Mouse (Mus musculus): ENCODE data around the gene Zfp511.

Gene Zfp511

DNA sequence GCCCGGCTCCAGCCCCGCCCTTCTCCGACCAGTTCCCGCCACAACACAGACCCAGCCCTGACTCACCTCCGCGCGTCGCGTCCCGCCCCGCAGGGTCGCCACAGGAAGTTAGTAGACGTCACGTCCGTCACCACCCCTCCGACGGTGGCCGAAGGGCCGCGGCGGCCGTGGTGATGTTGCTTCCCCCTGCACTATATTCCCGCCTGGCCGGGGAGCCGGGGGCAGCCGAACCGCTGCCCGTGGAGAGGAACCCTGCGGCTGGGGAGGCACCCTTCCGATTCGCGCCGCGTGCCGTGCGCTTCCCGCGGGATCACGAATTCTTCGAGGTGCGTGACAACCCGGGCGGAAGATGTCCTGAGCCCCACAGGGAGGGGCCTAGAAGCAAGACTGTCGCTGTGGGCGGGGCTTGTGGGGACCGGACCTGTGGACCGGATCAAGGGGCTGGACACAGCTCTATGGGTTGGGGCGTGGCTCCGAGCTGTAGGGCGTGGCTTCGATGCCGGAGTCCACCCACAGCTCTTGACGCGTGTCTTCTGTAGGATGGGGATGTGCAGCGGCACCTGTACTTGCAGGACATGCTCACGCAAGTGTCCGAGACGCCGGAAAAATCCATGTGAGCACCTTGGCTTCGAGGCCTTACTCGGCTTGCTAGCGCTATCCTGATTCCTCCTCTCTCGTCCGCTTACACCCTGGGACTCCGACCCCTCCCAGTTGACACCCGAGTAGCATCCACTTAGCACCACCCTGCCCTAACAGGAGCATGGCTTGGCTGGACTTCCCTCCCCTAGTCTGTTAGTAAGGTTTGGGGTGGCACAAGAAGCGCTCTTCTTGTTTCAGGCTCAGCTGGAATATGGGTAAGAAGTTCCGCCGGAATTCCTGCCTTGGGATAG, at the start of gene Zfp511, which contains the start of gene Tubgcp2:
Gene Zfp511 (plus strand): TSS at position 111 of the 890 bp plus-strand sequence.
Gene Tubgcp2 (minus strand): TSS at position 389 of the 890 bp plus-strand sequence.
- DNase-seq (ENCODE audit: low spot score in 2 of 2), result peak; percentile 90 to 93

DNA sequence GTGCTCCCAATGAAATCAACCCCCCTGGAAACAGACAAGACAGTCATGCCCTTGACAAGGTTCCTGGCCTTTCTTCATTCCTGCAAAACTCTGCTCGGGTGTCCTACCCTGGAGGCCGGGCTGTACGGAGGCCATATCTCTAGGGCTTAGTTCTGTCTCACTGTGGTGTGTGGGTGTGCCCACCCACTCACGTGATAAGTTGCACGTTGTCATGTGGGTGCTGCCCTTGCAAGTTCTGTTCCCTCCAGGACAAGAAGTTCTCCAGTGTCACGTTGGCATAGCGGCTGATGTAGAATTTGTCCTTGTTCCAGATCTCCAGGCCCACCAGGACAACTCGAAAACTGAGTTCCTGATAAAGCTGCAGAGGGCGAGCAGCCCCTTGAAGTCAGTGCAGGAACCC, 47.9 kb upstream of the Zfp511 start:
- no peak for DNase-seq (ENCODE audit: low spot score in 2 of 2)

DNA sequence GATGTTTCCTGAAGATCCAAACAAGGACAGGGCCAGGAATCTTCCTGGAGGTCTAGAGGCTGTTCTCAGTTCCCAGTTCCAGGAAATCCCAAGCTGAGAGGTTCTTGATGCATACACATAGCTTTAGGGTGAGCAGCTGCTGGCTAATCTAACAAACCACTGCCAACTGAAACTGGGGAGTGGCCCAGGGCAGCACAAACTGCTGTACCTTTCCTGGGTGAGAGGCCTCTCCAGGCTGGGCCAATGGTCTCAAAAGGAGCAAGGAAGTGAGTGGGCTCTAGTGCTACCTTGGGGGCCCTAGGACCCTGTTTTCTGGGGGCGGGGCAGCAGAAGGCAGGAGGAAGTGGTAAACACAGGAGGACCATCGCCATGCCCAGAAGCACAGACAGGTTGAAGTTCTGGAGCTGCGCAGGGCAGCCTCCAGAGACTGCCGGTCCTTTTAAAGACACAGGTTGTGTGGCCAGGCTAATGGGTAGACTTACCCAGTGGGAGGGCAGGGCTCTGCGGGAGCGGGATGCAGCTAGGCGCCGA, 45.3 kb upstream of the Zfp511 start:
- no peak for DNase-seq (ENCODE audit: low spot score in 2 of 2)

DNA sequence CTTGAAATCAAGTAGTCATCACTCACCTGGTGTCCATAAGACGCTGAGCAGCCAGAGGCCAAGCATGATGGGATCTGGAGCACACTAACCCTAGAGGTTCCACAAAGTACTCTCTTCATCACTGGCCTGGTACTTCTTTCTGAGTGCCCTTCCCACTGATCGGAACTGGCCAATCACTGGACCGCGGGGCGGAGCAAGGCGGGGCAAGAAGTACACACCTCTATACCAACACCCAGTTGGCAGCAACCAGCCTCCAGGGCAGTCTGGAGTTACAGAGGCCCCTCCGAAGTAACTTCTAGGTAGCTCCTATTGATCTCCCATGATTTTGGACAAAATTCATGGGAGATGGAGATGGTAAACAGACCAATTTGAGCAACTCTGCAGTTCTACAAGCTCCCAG, 43.8 kb upstream of the Zfp511 start, which contains the start of gene Adam8:
Gene Adam8 (minus strand): TSS at position 157 of the 400 bp plus-strand sequence.
- no peak for DNase-seq (ENCODE audit: low spot score in 2 of 2)

DNA sequence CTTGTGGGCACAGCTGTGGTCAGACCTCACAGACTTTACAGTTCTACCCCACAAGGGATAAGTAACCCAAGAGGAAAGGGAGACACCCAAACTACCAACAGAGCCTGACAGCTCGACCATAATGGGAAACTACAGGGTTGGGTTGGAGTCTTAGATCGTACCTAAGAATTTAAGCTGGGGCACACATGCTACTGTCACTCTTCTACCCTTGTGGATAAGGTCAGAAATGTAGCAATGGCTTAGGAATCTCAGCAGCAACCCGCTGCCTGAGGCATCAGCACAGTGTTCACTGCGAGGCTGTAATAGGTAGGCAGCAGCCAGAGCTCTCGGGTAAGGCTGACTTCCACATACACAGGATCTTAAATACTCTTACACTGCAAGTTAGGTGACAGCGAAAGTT, 42.7 kb upstream of the Zfp511 start:
- DNase-seq (ENCODE audit: low spot score in 2 of 2), result no peak

DNA sequence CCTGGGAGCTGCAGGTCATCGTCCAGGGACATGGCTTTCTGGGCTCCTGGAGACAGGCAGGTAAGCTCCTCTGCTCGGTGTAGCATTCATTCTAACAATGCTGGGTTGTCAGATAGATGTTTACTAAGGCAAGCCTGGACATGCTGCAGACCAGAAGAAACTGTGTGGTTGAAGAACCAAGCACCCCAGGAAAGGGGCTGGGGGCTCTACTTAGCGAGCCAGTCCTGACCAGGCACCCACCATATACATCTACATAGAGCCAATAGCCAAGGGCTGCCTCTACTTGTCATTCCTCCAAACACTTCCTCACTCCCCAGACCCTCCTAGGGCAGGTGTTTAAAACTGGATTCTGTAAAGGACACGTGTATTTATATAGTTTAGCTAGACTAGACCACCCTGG, 42.0 kb upstream of the Zfp511 start:
- no peak for DNase-seq (ENCODE audit: low spot score in 2 of 2)

DNA sequence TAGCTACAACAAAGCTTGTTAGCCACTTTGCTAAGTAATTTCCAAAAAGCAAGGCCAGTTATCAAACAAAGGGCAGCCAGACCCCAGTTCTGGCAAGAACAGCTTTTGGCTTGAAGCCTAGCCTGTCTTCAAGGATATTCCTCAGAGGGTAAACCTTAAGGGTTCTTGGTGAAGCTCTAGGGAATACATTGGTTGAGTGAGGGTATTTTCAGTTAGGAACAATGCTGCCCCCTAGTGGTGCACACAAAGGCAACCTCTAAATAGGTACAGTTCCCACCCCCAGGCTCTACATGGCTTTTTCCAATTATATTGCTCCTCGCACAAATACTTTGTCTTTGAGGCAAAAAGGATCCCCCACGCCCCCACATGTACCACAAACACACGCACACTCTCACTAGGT, 41.5 kb upstream of the Zfp511 start:
- peak; percentile 71 to 83 for DNase-seq (ENCODE audit: low spot score in 2 of 2)

DNA sequence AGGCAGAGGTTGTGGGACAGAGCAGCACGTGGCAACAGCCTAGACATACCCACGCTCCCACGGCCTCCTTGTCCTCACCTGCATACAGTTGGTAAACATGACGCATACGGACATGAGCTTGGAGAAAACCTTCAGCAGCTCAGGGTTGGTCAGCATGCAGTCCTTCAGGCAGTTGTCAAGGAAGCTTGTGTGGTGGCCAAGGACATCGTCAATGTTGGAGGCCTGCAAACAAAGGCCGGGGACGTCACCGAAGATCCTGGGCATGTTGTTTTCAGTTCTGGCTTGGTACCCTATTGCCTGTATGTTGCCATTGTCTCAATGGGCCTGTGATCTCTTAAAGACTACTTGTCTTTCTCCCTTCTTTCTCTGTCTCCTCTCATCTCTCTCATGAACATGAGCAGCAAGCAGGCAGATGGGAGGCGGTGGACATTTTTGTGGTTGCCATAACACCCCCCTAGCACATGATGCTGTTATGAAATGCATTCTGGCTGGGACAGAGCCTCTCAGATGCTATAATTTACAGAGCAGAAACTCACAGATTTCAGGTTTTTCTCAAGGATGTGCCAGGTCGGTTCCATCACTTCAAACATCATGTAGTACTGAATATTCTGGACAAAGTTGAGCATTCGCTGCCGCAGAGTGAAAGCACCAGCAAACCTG, 37.4 kb upstream of the Zfp511 start:
- DNase-seq (ENCODE audit: low spot score in 2 of 2), result peak; percentile 37 to 63

DNA sequence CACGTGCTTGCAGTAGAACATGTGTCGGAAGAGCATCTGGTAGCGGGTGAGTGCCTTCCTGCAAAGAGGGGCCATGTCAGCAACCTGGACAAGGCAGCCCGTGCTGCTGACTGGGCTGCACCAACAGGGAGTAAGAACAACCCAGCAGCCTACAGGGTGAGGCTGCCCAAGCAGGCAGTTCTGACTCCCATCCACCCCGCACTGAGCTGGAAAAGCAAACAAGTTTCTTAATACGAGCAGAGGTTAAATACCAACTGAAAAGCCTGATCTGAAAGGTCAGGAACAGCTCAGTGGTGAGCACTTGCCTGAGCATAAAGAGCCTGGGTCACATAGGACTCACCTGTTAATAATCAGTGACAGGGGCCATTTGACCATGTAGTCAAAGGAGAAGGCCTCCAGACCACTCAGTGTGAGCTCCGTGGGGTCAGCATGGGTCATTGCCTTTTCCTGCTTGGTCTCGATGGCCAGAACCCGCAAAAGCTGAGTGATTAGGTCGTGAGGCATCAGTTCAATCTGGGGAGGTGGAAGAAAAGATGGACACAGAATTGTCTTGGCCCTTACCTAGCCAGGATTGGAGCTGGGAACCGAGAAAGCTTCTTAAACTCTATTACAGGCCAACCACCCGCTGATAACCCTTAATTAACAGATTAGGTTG, 35.0 kb upstream of the Zfp511 start:
- no peak for DNase-seq (ENCODE audit: low spot score in 2 of 2)

DNA sequence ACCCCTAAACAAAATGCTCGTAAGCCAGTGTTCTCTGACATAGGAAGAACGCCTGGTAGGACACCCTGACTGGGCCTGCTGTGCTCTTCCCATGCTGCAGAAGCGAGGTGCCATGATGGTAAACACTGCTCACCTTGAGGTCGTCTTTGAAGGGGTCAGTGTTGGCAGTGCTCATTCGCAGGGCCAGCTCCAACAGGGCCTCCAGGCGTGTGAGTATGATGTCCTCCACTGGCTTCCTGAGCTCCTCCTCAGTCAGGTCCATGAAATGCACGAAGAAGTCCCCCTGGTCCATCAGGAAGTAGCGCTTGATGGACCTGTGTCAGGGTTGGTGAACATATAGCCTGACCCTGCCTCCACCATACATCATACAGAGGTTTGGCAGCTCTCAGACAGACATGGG, 31.5 kb upstream of the Zfp511 start:
- no peak for DNase-seq (ENCODE audit: low spot score in 2 of 2)

DNA sequence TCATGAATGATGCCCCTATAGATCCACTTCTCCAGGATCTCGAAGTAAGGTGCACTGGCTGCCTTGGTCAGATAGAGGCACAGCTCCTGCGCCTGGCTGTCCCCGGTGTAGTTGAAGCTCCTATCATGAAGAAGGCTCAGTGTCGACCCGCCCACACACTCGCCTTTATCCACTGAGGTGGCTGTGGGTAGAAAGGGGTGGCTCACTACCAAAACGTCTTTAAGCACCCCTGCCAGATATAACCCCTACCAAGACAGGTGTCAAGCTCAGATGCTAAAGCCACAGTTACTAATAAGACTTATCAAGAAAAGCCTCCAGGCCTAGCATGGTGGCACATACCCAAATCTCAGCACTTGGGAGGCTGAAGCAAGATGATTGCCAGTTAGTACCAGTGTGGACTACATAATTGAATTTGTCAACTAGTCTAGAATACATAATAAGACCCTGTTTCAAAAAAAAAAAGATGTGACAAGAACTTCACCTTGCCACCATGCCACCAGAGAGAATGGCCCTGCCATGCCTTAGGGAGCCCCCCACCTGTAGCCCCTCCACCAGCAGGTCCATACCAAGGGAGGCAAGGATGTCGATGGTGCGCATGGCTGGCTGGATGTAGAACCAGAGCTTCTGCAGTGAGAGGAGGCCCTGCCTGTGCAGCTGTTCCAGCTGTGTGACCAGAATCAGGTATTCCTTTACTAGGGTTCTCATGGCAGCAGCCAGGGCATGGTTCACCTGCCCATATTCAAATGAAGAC, 29.2 kb upstream of the Zfp511 start:
- DNase-seq (ENCODE audit: low spot score in 2 of 2), result no peak

DNA sequence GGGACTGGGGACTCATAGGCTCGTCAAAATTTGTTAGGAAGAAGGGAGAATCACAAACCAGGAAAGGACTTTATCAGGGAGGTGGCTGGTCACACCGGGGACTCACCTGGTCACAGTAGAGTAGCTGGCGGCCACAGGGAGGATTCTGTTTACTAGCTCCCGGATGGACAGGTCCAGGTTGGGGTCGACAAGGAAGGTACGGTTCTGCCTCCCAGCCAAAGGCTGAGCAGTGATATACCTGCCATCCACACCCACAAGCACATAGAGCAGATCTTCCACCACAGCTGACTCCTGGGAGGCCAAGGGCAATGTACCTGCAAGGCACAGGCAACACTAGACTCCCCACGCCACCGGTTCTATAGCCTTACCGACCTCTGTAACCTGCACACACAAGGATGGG, 28.4 kb upstream of the Zfp511 start:
- DNase-seq (ENCODE audit: low spot score in 2 of 2), result no peak

DNA sequence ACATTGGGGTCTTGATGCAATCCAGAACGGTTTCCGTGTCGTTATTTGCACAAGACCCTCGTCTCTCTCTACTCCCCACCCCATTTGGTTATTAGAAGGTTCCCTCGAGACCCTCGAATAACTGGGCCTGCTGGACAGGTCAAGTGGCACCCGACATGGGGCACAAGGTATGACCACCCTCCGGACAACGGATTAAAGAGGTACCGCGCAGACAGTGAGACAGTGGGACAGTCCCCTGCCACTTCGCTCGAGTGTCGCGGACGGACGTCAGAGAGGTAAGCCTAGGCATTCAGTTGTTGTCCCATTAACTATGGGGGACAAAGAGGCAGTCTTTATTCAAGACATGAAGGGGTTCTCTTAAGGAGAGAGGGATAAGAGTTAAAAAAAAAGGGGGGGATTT, 24.9 kb upstream of the Zfp511 start:
- no peak for DNase-seq (ENCODE audit: low spot score in 2 of 2)

DNA sequence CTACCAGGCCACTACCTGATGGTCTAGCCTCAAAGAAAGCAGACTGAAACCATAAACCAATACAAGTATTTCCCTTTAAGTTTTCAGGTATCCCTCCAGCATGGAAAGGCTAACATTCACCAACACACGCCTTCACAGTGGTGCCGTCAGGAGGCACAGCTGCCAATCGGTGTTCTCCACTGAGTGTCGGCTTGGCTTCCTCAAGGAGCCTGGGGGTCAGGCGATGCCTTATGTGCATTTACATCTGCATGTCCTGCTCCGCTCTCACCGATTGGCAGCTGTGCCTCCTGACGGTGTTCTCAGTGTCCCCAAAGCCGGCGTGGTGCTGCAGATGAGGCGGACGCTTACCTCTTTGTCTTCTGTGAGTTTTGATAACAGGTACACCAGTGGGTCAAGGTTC, 4.4 kb upstream of the Zfp511 start:
- no peak for DNase-seq (ENCODE audit: low spot score in 2 of 2)

DNA sequence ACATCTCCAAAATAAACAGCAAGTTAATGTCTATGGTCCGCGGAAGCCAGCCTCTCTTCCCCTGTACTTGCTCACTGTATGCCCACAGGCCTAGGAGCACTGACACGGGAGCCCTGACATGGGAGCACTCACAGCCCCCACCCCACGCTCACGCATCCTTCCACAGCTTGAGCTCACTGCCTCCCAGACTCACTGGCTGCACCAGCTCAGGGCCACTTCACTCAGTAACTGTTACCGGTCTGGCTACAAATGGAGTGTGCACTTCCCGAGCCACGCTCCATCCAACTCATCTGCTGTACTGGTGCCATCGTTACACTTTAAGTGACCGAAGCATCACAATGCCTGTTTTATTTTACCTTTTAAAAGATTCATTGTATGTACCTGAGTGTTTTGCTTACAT, 3.8 kb upstream of the Zfp511 start:
- DNase-seq (ENCODE audit: low spot score in 2 of 2), result no peak

DNA sequence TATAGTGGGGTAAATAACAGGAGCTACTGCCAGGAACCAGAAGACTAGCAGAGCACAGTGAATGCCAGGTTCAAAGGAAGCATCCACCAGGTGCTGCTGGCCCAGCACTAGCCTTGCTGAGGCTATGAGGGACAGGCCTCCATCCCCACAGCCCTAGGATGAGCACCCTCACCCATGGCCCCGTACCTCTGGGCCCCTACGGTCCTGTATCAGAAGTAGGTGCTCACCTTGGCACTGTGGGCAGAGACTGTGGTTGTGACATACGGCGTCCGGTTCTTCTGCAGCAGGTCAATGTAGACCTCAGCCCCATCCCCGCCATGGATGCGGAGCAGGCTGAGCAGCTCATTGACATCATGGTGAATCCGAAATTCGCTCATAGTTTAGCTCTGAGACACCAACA, 2.8 kb upstream of the Zfp511 start:
- no peak for DNase-seq (ENCODE audit: low spot score in 2 of 2)

DNA sequence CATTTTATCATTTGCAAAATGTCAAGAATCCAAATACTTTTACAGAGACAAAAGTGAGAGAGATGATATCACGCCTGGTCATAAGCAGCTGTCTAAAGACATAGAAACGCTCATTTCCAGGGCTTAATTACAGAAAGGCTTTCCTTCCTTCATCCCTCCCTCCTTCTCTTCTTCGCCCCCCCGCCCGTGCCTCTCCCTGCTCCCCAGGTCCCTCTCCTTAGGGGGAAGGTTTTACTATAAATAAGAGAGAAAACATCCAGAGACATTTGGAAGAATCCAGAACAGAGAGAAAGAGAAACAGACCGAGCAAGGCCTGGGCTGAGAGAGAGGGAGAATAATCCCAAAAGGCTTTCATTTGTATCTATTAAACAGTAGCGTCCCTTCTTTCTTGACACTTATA, 735 bp upstream of the Zfp511 start:
- DNase-seq (ENCODE audit: low spot score in 2 of 2), result no peak

DNA sequence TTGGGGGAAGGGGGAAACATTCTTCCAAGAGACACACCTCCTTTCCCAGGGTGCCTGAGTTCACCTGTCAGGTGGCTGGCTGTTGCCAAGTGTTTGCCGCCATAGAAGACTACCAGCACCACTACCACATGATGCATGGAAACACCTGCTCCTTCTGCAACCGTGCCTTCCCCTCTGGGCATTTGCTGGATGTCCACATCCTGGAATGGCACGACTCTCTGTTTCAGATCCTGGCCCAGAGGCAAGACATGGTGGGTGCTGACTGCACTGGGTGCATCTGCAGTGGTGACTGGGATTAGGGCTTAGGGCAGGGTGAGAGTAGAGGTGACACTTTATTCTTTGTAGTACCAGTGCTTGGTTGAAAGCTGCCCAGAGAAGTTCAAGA, 972 bp downstream of the Zfp511 start:
- DNase-seq (ENCODE audit: low spot score in 2 of 2), result no peak

DNA sequence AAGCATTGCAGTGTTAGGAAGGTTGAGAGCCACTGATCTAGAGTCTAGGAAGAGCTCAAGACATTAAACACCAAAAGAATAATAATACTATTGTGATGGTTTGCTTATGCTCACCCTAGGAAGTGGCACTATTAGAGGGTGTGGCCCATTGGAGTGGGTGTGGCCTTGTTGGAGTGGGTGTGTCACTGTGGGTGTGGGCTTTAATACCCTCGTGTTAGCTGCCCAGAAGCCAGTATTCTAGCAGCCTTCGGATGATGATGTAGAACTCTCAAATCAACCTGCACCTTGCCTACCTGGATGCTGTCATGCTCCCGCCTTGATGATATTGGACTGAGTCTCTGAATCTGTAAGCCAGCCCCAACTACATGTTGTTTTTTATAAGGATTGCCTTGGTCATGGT, 6.5 kb downstream of the Zfp511 start:
- DNase-seq (ENCODE audit: low spot score in 2 of 2), result no peak

DNA sequence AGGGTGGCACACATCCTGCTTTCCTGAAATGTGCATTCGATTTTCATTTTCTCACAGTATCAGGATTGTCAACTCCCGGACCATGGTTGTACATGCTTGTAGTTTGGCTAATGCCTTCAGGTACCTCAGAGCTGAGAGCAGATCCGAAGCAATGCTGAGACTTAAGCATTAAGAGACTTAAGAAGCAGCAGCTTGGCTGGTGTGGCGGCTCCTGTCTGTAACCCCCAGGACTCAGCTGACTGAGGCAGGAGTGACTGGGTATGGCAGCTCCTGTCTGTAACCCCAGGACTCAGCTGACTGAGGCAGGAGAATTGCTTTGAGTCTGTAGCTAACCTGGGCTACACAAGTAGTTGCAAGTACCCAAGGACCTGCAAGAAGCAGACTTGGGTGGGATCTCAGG, 9.4 kb downstream of the Zfp511 start:
- DNase-seq (ENCODE audit: low spot score in 2 of 2), result no peak

DNA sequence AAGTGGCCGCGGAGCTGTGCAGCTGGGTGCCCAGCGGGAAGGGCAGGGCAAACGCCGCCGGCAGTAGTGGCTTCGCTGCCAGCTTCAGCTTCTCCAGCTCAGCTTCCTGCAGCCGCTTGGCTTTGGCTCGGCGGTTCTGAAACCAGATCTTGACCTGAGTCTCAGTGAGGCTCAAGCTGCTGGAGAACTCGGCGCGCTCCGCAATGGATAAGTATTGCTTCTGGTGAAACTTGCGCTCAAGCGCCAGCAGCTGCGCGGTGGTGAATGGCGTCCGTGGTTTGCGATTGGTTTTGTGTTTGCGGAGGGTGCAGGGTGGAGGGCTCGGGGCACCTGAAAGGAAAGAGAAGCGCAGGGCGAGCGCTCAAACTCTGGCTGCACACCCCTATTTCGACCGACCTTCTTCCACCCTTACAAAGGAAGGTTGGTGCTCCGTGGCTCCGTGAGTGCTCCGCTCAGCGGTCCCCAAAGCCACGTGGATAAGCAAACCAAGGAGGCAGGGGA, 11.7 kb downstream of the Zfp511 start:
- DNase-seq (ENCODE audit: low spot score in 2 of 2), result no peak
